Mouse (Mus musculus) intestine, embryonic 14.5 days (tissue): ENCODE results near the gene Klhl3. TPM values are rescaled to one million over a fixed set of nuclear protein-coding genes. Genes with fewer than 3 reads are reported as not detected.
A peak's percentile ranks its signal among the peaks of the same experiment; 100 is the strongest.

Experiments used
- ATAC-seq: fragments of 200-750 bp; cut with Nextera tagmentation; replicated peaks from 2 replicates; pipeline ENCODE4 v1.8.0; 2017; ENCODE audit warnings: low read depth, moderate number of reproducible peaks, moderate TSS enrichment, moderate library complexity; ENCODE audit not compliant: low FRiP score, low TSS enrichment
- DNase-seq: peaks from one replicate; pipeline ENCODE4 v3.0.0-alpha.2; 2018; ENCODE audit warnings: low spot score
- H3K27ac ChIP-seq: fragments of 300-500 bp; sonication (generic); 2 replicates; pipeline ENCODE4 v1.5.1; 2014; ENCODE audit warnings: low read depth, mild to moderate bottlenecking, control low read depth
- H3K27me3 ChIP-seq: fragments of 300-500 bp; sonication (generic); replicated peaks from 2 replicates; pipeline ENCODE4 v1.6.1; 2014; ENCODE audit warnings: low read length, control low read depth; ENCODE audit not compliant: control insufficient read depth, insufficient read depth
- H3K36me3 ChIP-seq: fragments of 300-500 bp; sonication (generic); 2 replicates; pipeline ENCODE4 v1.6.1; 2014; ENCODE audit warnings: low read length, control low read depth; ENCODE audit not compliant: control insufficient read depth, insufficient read depth
- H3K4me1 ChIP-seq: fragments of 300-500 bp; sonication (generic); replicated peaks from 2 replicates; pipeline ENCODE4 v1.6.1; 2014; ENCODE audit warnings: low read length, control low read depth, mixed read lengths; ENCODE audit not compliant: control insufficient read depth, insufficient read depth
- H3K4me2 ChIP-seq: fragments of 300-500 bp; sonication (generic); 2 replicates; pipeline ENCODE4 v1.6.1; 2014; ENCODE audit warnings: low read length
- H3K4me3 ChIP-seq: fragments of 300-500 bp; sonication (generic); 2 replicates; pipeline ENCODE4 v1.5.1; 2014; ENCODE audit warnings: low read depth, low read length, control low read depth, mixed read lengths
- H3K9ac ChIP-seq: fragments of 300-500 bp; sonication (generic); 2 replicates; pipeline ENCODE4 v1.6.1; 2014; ENCODE audit warnings: mild to moderate bottlenecking, low read length
- H3K9me3 ChIP-seq: fragments of 300-500 bp; sonication (generic); 2 replicates; pipeline ENCODE4 v1.6.1; 2016; ENCODE audit warnings: low read length, control low read depth; ENCODE audit not compliant: control insufficient read depth
- WGBS: fragments of 180-500 bp; shearing (Covaris S2); extraction: QIAGEN DNeasy Blood & Tissue Kit; methylation state at CpG from one replicate; pipeline ENCODE4 v1.1.7; 2014; 5-methylcytosine and 5-hydroxymethylcytosine counted together
- polyA plus RNA-seq: library from polyadenylated mRNA; unstranded; fragments of >200 nt; fragmentation: Nextera tagmentation; extraction: Ambion mirVana; gene quantifications from 2 replicates; pipeline ENCODE4 v1.2.1, GENCODE M21; 2014

The Klhl3 gene
- polyA plus RNA-seq, 1 experiment from 2014 or later, result 3.3 TPM

GRCm38 (mm10) chr13:58127766-58128361, 14.5 kb upstream of the Klhl3 start:
- Histone ChIP-seq H3K36me3 (peaks cover 15% of the 10 kb centered on the region), H3K4me1 (peaks cover 39% of the 10 kb centered on the region), H3K4me2 (peak overlapping the region; percentile 69), H3K4me3 (peak overlapping the region; percentile 100), H3K27ac (peak overlapping the region; percentile 99), H3K9ac (peak overlapping the region; percentile 99), H3K27me3 (no peaks in the 10 kb centered on the region), H3K9me3 (no peaks in the 10 kb centered on the region)
- ATAC-seq (peak; percentile 38), DNase-seq (peak; percentile 89)
- WGBS, result under 1% methylated on average over 81 of the region's 81 CpGs

GRCm38 (mm10) chr13:58126862-58127765, 13.7 kb upstream of the Klhl3 start:
- H3K27me3 ChIP-seq, result no peaks in the 10 kb centered on the region
- peaks cover 15% of the 10 kb centered on the region for H3K36me3 ChIP-seq
- no peaks in the 10 kb centered on the region for H3K9me3 ChIP-seq
- peak overlapping the region; percentile 69 for H3K4me2 ChIP-seq
- ATAC-seq (no peak), DNase-seq (no peak)
- under 1% methylated on average over 74 of the region's 92 CpGs for WGBS
- H3K4me3 ChIP-seq, result peak overlapping the region; percentile 100
- peaks cover 41% of the 10 kb centered on the region for H3K4me1 ChIP-seq
- peak overlapping the region; percentile 99 for H3K9ac ChIP-seq
- peak overlapping the region; percentile 99 for H3K27ac ChIP-seq

- Histone ChIP-seq H3K9me3 (no peaks in the 10 kb centered on the region), H3K4me2 (peak overlapping the region; percentile 69), H3K9ac (peak overlapping the region; percentile 25; the same call in 1 of the 2 replicates), H3K27ac (no peak overlapping the region), H3K4me1 (peaks cover 41% of the 10 kb centered on the region), H3K36me3 (peaks cover 15% of the 10 kb centered on the region), H3K27me3 (no peaks in the 10 kb centered on the region), H3K4me3 (peak overlapping the region; percentile 100)
- ATAC-seq (no peak), DNase-seq (peak; percentile 80)
- WGBS, result 23% methylated on average over 7 of the region's 7 CpGs
These were observed 12.7 kb upstream of the Klhl3 start for GRCm38 (mm10) chr13:58126126-58126525.

- ATAC-seq (no peak), DNase-seq (no peak)
- Histone ChIP-seq H3K9ac (no peak overlapping the region), H3K36me3 (peaks cover 15% of the 10 kb centered on the region), H3K9me3 (no peaks in the 10 kb centered on the region), H3K4me3 (no peak overlapping the region), H3K4me1 (peaks cover 41% of the 10 kb centered on the region), H3K27ac (no peak overlapping the region), H3K27me3 (no peaks in the 10 kb centered on the region), H3K4me2 (0 out of 2 replicates have a peak overlapping the region, but pooled peaks have one; percentile 69)
- 43% methylated on average over 2 of the region's 2 CpGs for WGBS
These were observed 11.6 kb upstream of the Klhl3 start for GRCm38 (mm10) chr13:58124989-58125388.

- H3K4me2 ChIP-seq, result no peak overlapping the region
- DNase-seq (no peak), ATAC-seq (no peak)
- 77% methylated on average over 3 of the region's 3 CpGs for WGBS
- no peak overlapping the region for H3K9ac ChIP-seq
- peaks cover 15% of the 10 kb centered on the region for H3K36me3 ChIP-seq
- H3K4me3 ChIP-seq, result no peak overlapping the region
- peaks cover 35% of the 10 kb centered on the region for H3K4me1 ChIP-seq
- H3K9me3 ChIP-seq, result no peaks in the 10 kb centered on the region
- H3K27ac ChIP-seq, result no peak overlapping the region
- no peaks in the 10 kb centered on the region for H3K27me3 ChIP-seq
These were observed 10.9 kb upstream of the Klhl3 start for GRCm38 (mm10) chr13:58124278-58124677.

GRCm38 (mm10) chr13:58123381-58123780, 10.0 kb upstream of the Klhl3 start:
- H3K4me1 ChIP-seq, result peaks cover 35% of the 10 kb centered on the region
- WGBS, result 31% methylated on average over 8 of the region's 8 CpGs
- no peak overlapping the region for H3K27ac ChIP-seq
- no peaks in the 10 kb centered on the region for H3K27me3 ChIP-seq
- H3K36me3 ChIP-seq, result peaks cover 15% of the 10 kb centered on the region
- DNase-seq, result no peak
- no peak overlapping the region for H3K9ac ChIP-seq
- H3K4me3 ChIP-seq, result no peak overlapping the region
- H3K4me2 ChIP-seq, result no peak overlapping the region
- no peaks in the 10 kb centered on the region for H3K9me3 ChIP-seq
- ATAC-seq, result no peak

- Histone ChIP-seq H3K4me3 (no peak overlapping the region), H3K36me3 (peaks cover 15% of the 10 kb centered on the region), H3K9ac (no peak overlapping the region), H3K27me3 (no peaks in the 10 kb centered on the region), H3K4me2 (0 out of 2 replicates have a peak overlapping the region, but pooled peaks have one; percentile 8), H3K4me1 (peaks cover 35% of the 10 kb centered on the region), H3K9me3 (no peaks in the 10 kb centered on the region), H3K27ac (no peak overlapping the region)
- no peak for ATAC-seq
- DNase-seq, result no peak
- 51% methylated on average over 10 of the region's 10 CpGs for WGBS
These were observed 9.4 kb upstream of the Klhl3 start for GRCm38 (mm10) chr13:58122786-58123297.

GRCm38 (mm10) chr13:58117318-58118017, 4.1 kb upstream of the Klhl3 start:
- no peak for DNase-seq
- Histone ChIP-seq H3K27me3 (no peaks in the 10 kb centered on the region), H3K4me3 (no peak overlapping the region), H3K27ac (no peak overlapping the region), H3K9ac (no peak overlapping the region), H3K4me2 (no peak overlapping the region), H3K9me3 (no peaks in the 10 kb centered on the region), H3K4me1 (peaks cover 14% of the 10 kb centered on the region), H3K36me3 (no peaks in the 10 kb centered on the region)
- no peak for ATAC-seq
- WGBS, result 67% methylated on average over 8 of the region's 8 CpGs
